Mouse (Mus musculus): Measurements from ENCODE around the gene Slc39a10. TPM values are rescaled to one million over a fixed set of nuclear protein-coding genes. Genes with fewer than 3 reads are reported as not detected.
"Not testable (repeated sequence)": the region's sequence is repeated elsewhere in the genome, so short reads cannot be mapped to it uniquely, and the experiment has no call there.

The Slc39a10 gene
- polyA plus RNA-seq, 1 experiment = 65.8 TPM

- TF ChIP-seq CTCF (IDR thresholded peaks at IDR 0.05; ENCODE audit: borderline replicate concordance, extremely low read depth, insufficient read depth, insufficient read length) (no peak), POLR2A (IDR thresholded peaks at IDR 0.05; ENCODE audit: borderline replicate concordance, extremely low read depth, insufficient read depth, insufficient read length, poor library complexity, severe bottlenecking) (no peak)
- no peak for DNase-seq (ENCODE audit: low read depth)
Measured at GRCm38 (mm10) chr1:46844281-46844680, 48.4 kb downstream of the Slc39a10 start.

GRCm38 (mm10) chr1:46843406-46843805 is 49.2 kb downstream of the Slc39a10 start:
- no peak for TF ChIP-seq POLR2A (IDR thresholded peaks at IDR 0.05; ENCODE audit: borderline replicate concordance, extremely low read depth, insufficient read depth, insufficient read length, poor library complexity, severe bottlenecking)
- no peak for TF ChIP-seq CTCF (IDR thresholded peaks at IDR 0.05; ENCODE audit: borderline replicate concordance, extremely low read depth, insufficient read depth, insufficient read length)

GRCm38 (mm10) chr1:46831927-46832326 is 60.7 kb downstream of the Slc39a10 start:
- no peak for TF ChIP-seq CTCF (IDR thresholded peaks at IDR 0.05; ENCODE audit: borderline replicate concordance, extremely low read depth, insufficient read depth, insufficient read length)
- TF ChIP-seq POLR2A (IDR thresholded peaks at IDR 0.05; ENCODE audit: borderline replicate concordance, extremely low read depth, insufficient read depth, insufficient read length, poor library complexity, severe bottlenecking) = no peak

More at GRCm38 (mm10) chr1:46843406-46843805, 49.2 kb downstream of the Slc39a10 start:
- DNase-seq (ENCODE audit: low read depth) = no peak

GRCm38 (mm10) chr1:46830066-46830843 is 62.4 kb downstream of the Slc39a10 start:
- TF ChIP-seq CTCF (IDR thresholded peaks at IDR 0.05; ENCODE audit: borderline replicate concordance, extremely low read depth, insufficient read depth, insufficient read length) (no peak), POLR2A (IDR thresholded peaks at IDR 0.05; ENCODE audit: borderline replicate concordance, extremely low read depth, insufficient read depth, insufficient read length, poor library complexity, severe bottlenecking) (no peak)
- peak; percentile 95 for DNase-seq (ENCODE audit: low read depth)

More at GRCm38 (mm10) chr1:46831927-46832326, 60.7 kb downstream of the Slc39a10 start:
- DNase-seq (ENCODE audit: low read depth) = no peak

GRCm38 (mm10) chr1:46822256-46822972 is 70.2 kb downstream of the Slc39a10 start:
- DNase-seq (ENCODE audit: low read depth) = no peak

GRCm38 (mm10) chr1:46817934-46818333 is 74.7 kb downstream of the Slc39a10 start:
- TF ChIP-seq POLR2A (IDR thresholded peaks at IDR 0.05; ENCODE audit: borderline replicate concordance, extremely low read depth, insufficient read depth, insufficient read length, poor library complexity, severe bottlenecking) (no peak), CTCF (IDR thresholded peaks at IDR 0.05; ENCODE audit: borderline replicate concordance, extremely low read depth, insufficient read depth, insufficient read length) (no peak)

More at GRCm38 (mm10) chr1:46822256-46822972, 70.2 kb downstream of the Slc39a10 start:
- no peak for TF ChIP-seq POLR2A (IDR thresholded peaks at IDR 0.05; ENCODE audit: borderline replicate concordance, extremely low read depth, insufficient read depth, insufficient read length, poor library complexity, severe bottlenecking)
- TF ChIP-seq CTCF (IDR thresholded peaks at IDR 0.05; ENCODE audit: borderline replicate concordance, extremely low read depth, insufficient read depth, insufficient read length) = no peak

GRCm38 (mm10) chr1:46808630-46809029 is 84.0 kb downstream of the Slc39a10 start:
- not testable (repeated sequence) for DNase-seq (ENCODE audit: low read depth)

More at GRCm38 (mm10) chr1:46817934-46818333, 74.7 kb downstream of the Slc39a10 start:
- DNase-seq (ENCODE audit: low read depth) = no peak

GRCm38 (mm10) chr1:46805074-46805473 is 87.6 kb downstream of the Slc39a10 start:
- no peak for DNase-seq (ENCODE audit: low read depth)
- no peak for TF ChIP-seq CTCF (IDR thresholded peaks at IDR 0.05; ENCODE audit: borderline replicate concordance, extremely low read depth, insufficient read depth, insufficient read length)
- TF ChIP-seq POLR2A (IDR thresholded peaks at IDR 0.05; ENCODE audit: borderline replicate concordance, extremely low read depth, insufficient read depth, insufficient read length, poor library complexity, severe bottlenecking) = no peak

GRCm38 (mm10) chr1:46782227-46782626 is 110.4 kb downstream of the Slc39a10 start:
- DNase-seq (ENCODE audit: low read depth) = not testable (repeated sequence)

- not testable (repeated sequence) for DNase-seq (ENCODE audit: low read depth)
Measured at GRCm38 (mm10) chr1:46770077-46770695, 122.5 kb downstream of the Slc39a10 start.

GRCm38 (mm10) chr1:46769318-46769717 is 123.3 kb downstream of the Slc39a10 start:
- DNase-seq (ENCODE audit: low read depth) = peak; percentile 1

- DNase-seq (ENCODE audit: low read depth) = not testable (repeated sequence)
Measured at GRCm38 (mm10) chr1:46764600-46764999, 128.1 kb downstream of the Slc39a10 start.

All from brain, embryonic 14.5 days (tissue).